Mouse (Mus musculus) heart, adult 2 months (tissue): ENCODE measurements at regions not wholly inside any gene's neighbourhood (a gene's known extent, or its start where the extent isn't known, plus 50 kb on each side); places are given as distances from the start of the nearest gene placed in this dataset.

Experiments used
- DNase-seq, 2 experiments: peaks; one replicate each; pipeline ENCODE4 v3.0.0; 2021
- H3K27ac ChIP-seq: fragments of 200-600 bp; 2 replicates; pipeline ENCODE4 v1.8.1; 2022
- H3K27me3 ChIP-seq: fragments of 200-500 bp; 2 replicates; pipeline ENCODE4 v1.6.1; 2012; ENCODE audit warnings: mild to moderate bottlenecking, low read length, inconsistent platforms, mixed read lengths; ENCODE audit not compliant: control insufficient read depth, insufficient read depth
- H3K36me3 ChIP-seq: fragments of 200-500 bp; 2 replicates; pipeline ENCODE4 v1.6.1; 2012; ENCODE audit warnings: low read length, inconsistent platforms; ENCODE audit not compliant: control insufficient read depth, insufficient read depth
- H3K4me1 ChIP-seq: fragments of 200-500 bp; 2 replicates; pipeline ENCODE4 v1.6.1; 2011; ENCODE audit warnings: low read length; ENCODE audit not compliant: control insufficient read depth, insufficient read depth
- H3K4me3 ChIP-seq: fragments of 200-600 bp; 2 replicates; pipeline ENCODE4 v1.8.1; 2022
- H3K79me2 ChIP-seq: fragments of 200-500 bp; replicated peaks from 2 replicates; pipeline ENCODE4 v1.6.1; 2012; ENCODE audit warnings: mild to moderate bottlenecking, inconsistent platforms, low read length, moderate library complexity, mixed read lengths; ENCODE audit not compliant: control insufficient read depth, insufficient read depth
- H3K9ac ChIP-seq: fragments of 200-500 bp; 2 replicates; pipeline ENCODE4 v1.6.1; 2012; ENCODE audit warnings: low read depth, mild to moderate bottlenecking, control low read depth, inconsistent platforms, low read length, mixed read lengths
- CTCF ChIP-seq: fragments of 200-600 bp; IDR thresholded peaks from 2 replicates; pipeline ENCODE4 v1.8.1; 2022; ENCODE audit warnings: antibody characterized with exemption, mild to moderate bottlenecking, moderate library complexity
- EP300 ChIP-seq: fragments of 200-500 bp; IDR thresholded peaks from 2 replicates; pipeline ENCODE4 v1.6.1; 2011; ENCODE audit warnings: low read depth, low read length, control low read depth; ENCODE audit not compliant: insufficient read depth
- POLR2A ChIP-seq: fragments of 200-500 bp; IDR thresholded peaks from 2 replicates; pipeline ENCODE4 v1.6.1; 2011; ENCODE audit warnings: mild to moderate bottlenecking, low read depth, low read length, control low read depth; ENCODE audit not compliant: insufficient read depth
- WGBS: fragments of 180-500 bp; shearing (Covaris S2); methylation state at CpG from one replicate; pipeline ENCODE4 v1.1.7; 2018; 5-methylcytosine and 5-hydroxymethylcytosine counted together
- intact Hi-C: fragments of 180-260 bp; cut with DNase I; formaldehyde crosslinking; loops from one replicate; pipeline ENCODE4 v1.15.1; 2025

- WGBS, result 71% methylated on average over 10 of the region's 10 CpGs
Observed at GRCm38 (mm10) chr16:24053403-24053802, 64.8 kb upstream of the Bcl6 start.

GRCm38 (mm10) chr16:24050856-24051640 lies 62.4 kb upstream of the Bcl6 start:
- Histone ChIP-seq H3K36me3 (no peaks in the 10 kb centered on the region), H3K4me3 (no peak overlapping the region), H3K27me3 (no peaks in the 10 kb centered on the region), H3K9ac (no peak overlapping the region), H3K79me2 (no peaks in the 10 kb centered on the region), H3K4me1 (no peaks in the 10 kb centered on the region), H3K27ac (no peak overlapping the region)
- DNase-seq, result no peak
- WGBS, result 76% methylated on average over 10 of the region's 10 CpGs
- TF ChIP-seq EP300 (no peak), CTCF (no peak), POLR2A (no peak)
- intact Hi-C loops, result no loop called here

More at GRCm38 (mm10) chr16:24053403-24053802, 64.8 kb upstream of the Bcl6 start:
- Histone ChIP-seq H3K4me3 (no peak overlapping the region), H3K36me3 (no peaks in the 10 kb centered on the region), H3K27ac (no peak overlapping the region), H3K79me2 (no peaks in the 10 kb centered on the region), H3K27me3 (no peaks in the 10 kb centered on the region), H3K4me1 (no peaks in the 10 kb centered on the region), H3K9ac (no peak overlapping the region)
- intact Hi-C loops, result no loop called here
- TF ChIP-seq POLR2A (no peak), EP300 (no peak), CTCF (no peak)
- no peak for DNase-seq

GRCm38 (mm10) chr16:24043779-24044178 lies 55.1 kb upstream of the Bcl6 start:
- DNase-seq, result no peak
- no peaks in the 10 kb centered on the region for H3K36me3 ChIP-seq
- TF ChIP-seq POLR2A, result no peak
- TF ChIP-seq EP300, result no peak
- no peak for TF ChIP-seq CTCF
- intact Hi-C loops, result no loop called here
- no peaks in the 10 kb centered on the region for H3K79me2 ChIP-seq
- no peaks in the 10 kb centered on the region; the same call in 1 of the 2 replicates for H3K4me1 ChIP-seq
- no peak overlapping the region for H3K27ac ChIP-seq
- H3K27me3 ChIP-seq, result no peaks in the 10 kb centered on the region
- H3K9ac ChIP-seq, result no peak overlapping the region
- 73% methylated on average over 4 of the region's 4 CpGs for WGBS
- H3K4me3 ChIP-seq, result no peak overlapping the region

GRCm38 (mm10) chr16:24042977-24043376 lies 54.3 kb upstream of the Bcl6 start:
- Histone ChIP-seq H3K4me3 (no peak overlapping the region), H3K79me2 (no peaks in the 10 kb centered on the region), H3K9ac (no peak overlapping the region), H3K36me3 (no peaks in the 10 kb centered on the region), H3K4me1 (no peaks in the 10 kb centered on the region; the same call in 1 of the 2 replicates), H3K27ac (no peak overlapping the region), H3K27me3 (no peaks in the 10 kb centered on the region)
- WGBS, result 90% methylated on average over 3 of the region's 3 CpGs
- DNase-seq, result no peak
- intact Hi-C loops, result no loop called here
- TF ChIP-seq POLR2A (no peak), EP300 (no peak), CTCF (no peak)

- TF ChIP-seq POLR2A (no peak), EP300 (no peak), CTCF (no peak)
- Histone ChIP-seq H3K79me2 (no peaks in the 10 kb centered on the region), H3K4me1 (no peaks in the 10 kb centered on the region; the same call in 1 of the 2 replicates), H3K4me3 (no peak overlapping the region), H3K9ac (no peak overlapping the region), H3K27ac (no peak overlapping the region), H3K27me3 (no peaks in the 10 kb centered on the region), H3K36me3 (no peaks in the 10 kb centered on the region)
- DNase-seq, result no peak
- intact Hi-C loops, result no loop called here
- WGBS, result 69% methylated on average over 2 of the region's 2 CpGs
Observed at GRCm38 (mm10) chr16:24042216-24042615, 53.6 kb upstream of the Bcl6 start.

GRCm38 (mm10) chr16:24041403-24041802 lies 52.8 kb upstream of the Bcl6 start:
- Histone ChIP-seq H3K27me3 (no peaks in the 10 kb centered on the region), H3K4me1 (no peaks in the 10 kb centered on the region; the same call in 1 of the 2 replicates), H3K36me3 (no peaks in the 10 kb centered on the region), H3K79me2 (no peaks in the 10 kb centered on the region), H3K9ac (no peak overlapping the region), H3K4me3 (no peak overlapping the region), H3K27ac (no peak overlapping the region)
- no peak for TF ChIP-seq EP300
- TF ChIP-seq CTCF, result no peak
- no peak for TF ChIP-seq POLR2A
- WGBS, result 88% methylated on average over 2 of the region's 2 CpGs
- DNase-seq, result no peak
- intact Hi-C loops, result no loop called here
